Mouse (Mus musculus) lung, embryonic 14.5 days (tissue): Measurements from ENCODE around the gene Gm3072. TPM values are rescaled to one million over a fixed set of nuclear protein-coding genes. Genes with fewer than 3 reads are reported as not detected.

Experiments
- polyA plus RNA-seq: library from polyadenylated mRNA; unstranded; fragments of >200 nt; fragmentation: Nextera tagmentation; extraction: Ambion mirVana; gene quantifications from 2 replicates; pipeline ENCODE4 v1.2.1, GENCODE M21; 2014

The Gm3072 gene
- polyA plus RNA-seq, 1 experiment from 2014 or later = not detected

Other genes starting within 250 kb of the Gm3072 start
- gene Gm7945, start 238.2 kb downstream of the Gm3072 start, polyA plus RNA-seq = not detected in 2 replicates
- gene Gm6482, start 216.3 kb downstream of the Gm3072 start, polyA plus RNA-seq = not detected in 2 replicates
- not detected in 2 replicates for gene Gm7954, start 171.1 kb downstream of the Gm3072 start, polyA plus RNA-seq
- gene Gm3486, start 135.1 kb downstream of the Gm3072 start, polyA plus RNA-seq = not detected in 2 replicates
- not detected in 2 replicates for gene Gm7970, start 69.0 kb downstream of the Gm3072 start, polyA plus RNA-seq
- gene 1700049E17Rik2, start 51.4 kb downstream of the Gm3072 start, polyA plus RNA-seq = not detected in 2 replicates
- gene Gm3676, start 21.9 kb upstream of the Gm3072 start, polyA plus RNA-seq = not detected in 2 replicates
- gene Gm8068, start 77.3 kb upstream of the Gm3072 start, polyA plus RNA-seq = not detected in 2 replicates
- not detected in 2 replicates for gene Gm7929, start 126.0 kb upstream of the Gm3072 start, polyA plus RNA-seq
- gene Gm47189, start 147.8 kb upstream of the Gm3072 start, polyA plus RNA-seq = not detected in 2 replicates